Mouse (Mus musculus) myocyte (in vitro differentiated cells): ENCODE results near the gene Mpzl1. TPM values are rescaled to one million over a fixed set of nuclear protein-coding genes. Genes with fewer than 3 reads are reported as not detected.

Experiments
- H3K27me3 ChIP-seq: one replicate; pipeline ENCODE4 v1.6.1; 2011; ENCODE audit not compliant: control insufficient read depth, insufficient read depth, insufficient read length
- H3K36me3 ChIP-seq: one replicate; pipeline ENCODE4 v1.6.1; 2011; ENCODE audit not compliant: control insufficient read depth, insufficient read depth
- H3K4me2 ChIP-seq: one replicate; pipeline ENCODE4 v1.6.1; 2011; ENCODE audit warnings: low read depth, control low read depth
- H3K4me3 ChIP-seq: one replicate; pipeline ENCODE4 v1.5.1; 2011; ENCODE audit warnings: mild to moderate bottlenecking, control low read depth, moderate library complexity
- H3K79me2 ChIP-seq: one replicate; pipeline ENCODE4 v1.6.1; 2011; ENCODE audit not compliant: control insufficient read depth, insufficient read depth
- H3ac ChIP-seq: one replicate; pipeline ENCODE4 v1.6.1; 2011; ENCODE audit not compliant: control insufficient read depth, insufficient read length
- CEBPB ChIP-seq: IDR thresholded peaks from 2 replicates; pipeline ENCODE4 v1.6.1; 2011; ENCODE audit warnings: mild to moderate bottlenecking, moderate library complexity; ENCODE audit not compliant: poor library complexity, insufficient read depth, severe bottlenecking
- E2F4 ChIP-seq: IDR thresholded peaks from one replicate; pipeline ENCODE4 v1.6.1; 2011; ENCODE audit warnings: mild to moderate bottlenecking, control low read depth, moderate library complexity; ENCODE audit not compliant: insufficient read depth
- MAX ChIP-seq: IDR thresholded peaks from one replicate; pipeline ENCODE4 v1.6.1; 2011; ENCODE audit warnings: low read depth, mild to moderate bottlenecking, control low read depth
- MYOD1 ChIP-seq, 3 experiments: IDR thresholded peaks; one replicate each; pipeline ENCODE4 v1.6.1; 2011; ENCODE audit warnings: control low read depth in 2 of 3, low read depth in 2 of 3, mild to moderate bottlenecking in 2 of 3, moderate library complexity in 1 of 3; ENCODE audit not compliant: insufficient read length in 2 of 3, control insufficient read depth in 1 of 3
- MYOG ChIP-seq, 3 experiments: IDR thresholded peaks; one replicate each; pipeline ENCODE4 v1.6.1; 2011; ENCODE audit warnings: control low read depth in 2 of 3, low read depth in 2 of 3, mild to moderate bottlenecking in 2 of 3; ENCODE audit not compliant: insufficient read length in 2 of 3, control insufficient read depth in 1 of 3, insufficient read depth in 1 of 3
- POLR2A ChIP-seq: IDR thresholded peaks from one replicate; pipeline ENCODE4 v1.6.1; 2011; ENCODE audit warnings: low read depth, mild to moderate bottlenecking, control low read depth, moderate library complexity; ENCODE audit not compliant: insufficient read length
- POLR2AphosphoS2 ChIP-seq: IDR thresholded peaks from one replicate; pipeline ENCODE4 v1.6.1; 2011; ENCODE audit warnings: low read depth, control low read depth; ENCODE audit not compliant: insufficient read length
- REST ChIP-seq: IDR thresholded peaks from one replicate; pipeline ENCODE4 v1.6.1; 2011; ENCODE audit warnings: mild to moderate bottlenecking, control low read depth, moderate library complexity; ENCODE audit not compliant: insufficient read depth, insufficient read length
- SRF ChIP-seq: IDR thresholded peaks from one replicate; pipeline ENCODE4 v1.6.1; 2011; ENCODE audit warnings: low read depth; ENCODE audit not compliant: control insufficient read depth, insufficient read length
- TCF12 ChIP-seq: IDR thresholded peaks from one replicate; pipeline ENCODE4 v1.6.1; 2011; ENCODE audit warnings: mild to moderate bottlenecking, control low read depth; ENCODE audit not compliant: poor library complexity, insufficient read depth, severe bottlenecking
- TCF3 ChIP-seq: IDR thresholded peaks from one replicate; pipeline ENCODE4 v1.6.1; 2011; ENCODE audit warnings: low read depth, control low read depth; ENCODE audit not compliant: insufficient read length
- USF1 ChIP-seq: IDR thresholded peaks from one replicate; pipeline ENCODE4 v1.6.1; 2011; ENCODE audit warnings: low read depth, mild to moderate bottlenecking, control low read depth, moderate library complexity
- polyA plus RNA-seq: library from polyadenylated mRNA; unstranded; fragments of >200 nt; fragmentation: generic; extraction: Trizol; gene quantifications from one replicate; pipeline ENCODE4 v1.2.1, GENCODE M21; 2012; ENCODE audit warnings: missing spikeins

Mpzl1 gene
- polyA plus RNA-seq, 1 experiment: 11.8 TPM

DNA sequence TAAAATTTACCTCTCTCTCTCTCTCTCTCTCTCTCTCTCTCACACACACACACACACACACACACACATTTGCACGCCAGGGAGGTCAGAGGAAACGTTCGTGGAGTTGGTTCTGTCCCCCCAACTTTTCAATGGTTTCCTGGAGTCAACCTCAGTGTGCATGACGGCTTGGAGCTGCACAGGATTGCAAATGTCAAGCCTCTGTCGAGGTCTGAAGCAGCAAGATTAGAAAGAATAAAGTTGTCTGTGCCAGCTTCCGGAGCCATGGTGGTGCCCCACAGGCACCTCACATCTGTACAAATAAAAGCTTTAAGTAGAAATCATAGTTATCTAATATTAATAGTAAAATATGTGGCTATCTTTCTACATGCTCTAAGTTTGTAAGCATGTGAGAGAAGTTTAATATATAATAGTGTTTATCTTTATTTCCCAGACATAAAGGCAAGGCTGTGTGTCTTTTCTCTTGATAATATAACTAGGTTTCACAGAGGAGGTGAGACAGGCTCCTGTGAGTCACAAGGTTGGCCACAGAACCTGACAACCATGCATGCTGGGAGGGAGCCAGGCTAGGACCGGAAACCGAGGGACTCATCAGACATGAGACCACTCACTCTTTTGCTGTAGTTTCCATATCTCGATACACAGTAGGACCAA, 57.8 kb downstream of the Mpzl1 start:
- H3K4me3 ChIP-seq: no peak overlapping the region
- no peaks in the 10 kb centered on the region for H3K36me3 ChIP-seq
- no peak overlapping the region for H3ac ChIP-seq
- H3K27me3 ChIP-seq: no peaks in the 10 kb centered on the region
- no peaks in the 10 kb centered on the region for H3K79me2 ChIP-seq
- no peak overlapping the region for H3K4me2 ChIP-seq
- TF ChIP-seq E2F4: no peak
- TF ChIP-seq MAX: no peak
- TF ChIP-seq TCF3: no peak
- TF ChIP-seq USF1: no peak
- TF ChIP-seq MYOG (IDR thresholded peaks at IDR 0.05; ENCODE audit: control insufficient read depth in 1 of 3, insufficient read depth in 1 of 3, insufficient read length in 2 of 3, low read depth in 2 of 3): no peak
- TF ChIP-seq TCF12: no peak
- no peak for TF ChIP-seq MYOD1 (IDR thresholded peaks at IDR 0.05; ENCODE audit: control insufficient read depth in 1 of 3, insufficient read length in 2 of 3, low read depth in 2 of 3)
- no peak for TF ChIP-seq SRF
- TF ChIP-seq POLR2A: no peak
- no peak for TF ChIP-seq CEBPB
- no peak for TF ChIP-seq REST
- no peak for TF ChIP-seq POLR2AphosphoS2

- H3K4me2 ChIP-seq: no peak overlapping the region
- H3K79me2 ChIP-seq: no peaks in the 10 kb centered on the region
- H3K4me3 ChIP-seq: no peak overlapping the region
- H3ac ChIP-seq: no peak overlapping the region
- H3K27me3 ChIP-seq: no peaks in the 10 kb centered on the region
- TF ChIP-seq USF1 (no peak), E2F4 (no peak), POLR2A (no peak), POLR2AphosphoS2 (no peak), TCF12 (no peak), CEBPB (no peak), MYOD1 (IDR thresholded peaks at IDR 0.05; ENCODE audit: control insufficient read depth in 1 of 3, insufficient read length in 2 of 3, low read depth in 2 of 3) (no peak), MAX (no peak), SRF (no peak)
- H3K36me3 ChIP-seq: no peaks in the 10 kb centered on the region
These were observed 58.3 kb downstream of the Mpzl1 start for GRCm38 (mm10) chr1:165576005-165576404.

GRCm38 (mm10) chr1:165567466-165567865, 66.9 kb downstream of the Mpzl1 start:
- H3ac ChIP-seq: no peak overlapping the region
- no peak overlapping the region for H3K4me2 ChIP-seq
- H3K4me3 ChIP-seq: no peak overlapping the region
- no peaks in the 10 kb centered on the region for H3K79me2 ChIP-seq
- H3K36me3 ChIP-seq: no peaks in the 10 kb centered on the region
- TF ChIP-seq USF1 (no peak), MYOG (IDR thresholded peaks at IDR 0.05; ENCODE audit: control insufficient read depth in 1 of 3, insufficient read depth in 1 of 3, insufficient read length in 2 of 3, low read depth in 2 of 3) (no peak), TCF3 (no peak), CEBPB (no peak), E2F4 (no peak)
- H3K27me3 ChIP-seq: no peaks in the 10 kb centered on the region

DNA sequence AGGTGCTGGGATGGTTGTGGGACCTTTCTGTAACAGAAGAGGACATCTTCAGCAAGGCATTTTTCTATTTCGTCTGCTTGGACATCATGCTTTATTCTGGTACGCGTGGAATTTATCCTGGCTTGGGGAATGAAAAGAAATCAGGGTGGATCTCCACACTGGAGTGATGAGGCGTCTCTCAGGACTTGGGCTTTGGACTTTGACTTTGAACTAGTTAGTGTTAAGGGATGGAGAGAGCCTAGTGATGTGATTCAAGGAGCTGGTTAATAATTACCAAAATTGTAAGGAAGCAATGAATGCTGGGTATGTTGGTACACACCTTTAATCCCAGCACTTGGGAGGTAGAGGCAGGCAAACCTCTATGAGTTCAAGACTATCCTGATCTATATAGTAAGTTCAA, 69.1 kb downstream of the Mpzl1 start:
- no peak for TF ChIP-seq REST
- TF ChIP-seq MYOD1 (IDR thresholded peaks at IDR 0.05; ENCODE audit: control insufficient read depth in 1 of 3, insufficient read length in 2 of 3, low read depth in 2 of 3): no peak
- no peak for TF ChIP-seq MYOG (IDR thresholded peaks at IDR 0.05; ENCODE audit: control insufficient read depth in 1 of 3, insufficient read depth in 1 of 3, insufficient read length in 2 of 3, low read depth in 2 of 3)
- no peak for TF ChIP-seq USF1
- TF ChIP-seq MAX: no peak
- TF ChIP-seq SRF: no peak
- TF ChIP-seq TCF12: no peak
- TF ChIP-seq E2F4: no peak
- TF ChIP-seq CEBPB: no peak
- no peak for TF ChIP-seq TCF3
- no peak for TF ChIP-seq POLR2A
- no peak for TF ChIP-seq POLR2AphosphoS2
- Histone ChIP-seq H3K27me3 (no peaks in the 10 kb centered on the region), H3K4me2 (no peak overlapping the region), H3K36me3 (no peaks in the 10 kb centered on the region), H3K4me3 (no peak overlapping the region), H3ac (no peak overlapping the region), H3K79me2 (no peaks in the 10 kb centered on the region)

DNA sequence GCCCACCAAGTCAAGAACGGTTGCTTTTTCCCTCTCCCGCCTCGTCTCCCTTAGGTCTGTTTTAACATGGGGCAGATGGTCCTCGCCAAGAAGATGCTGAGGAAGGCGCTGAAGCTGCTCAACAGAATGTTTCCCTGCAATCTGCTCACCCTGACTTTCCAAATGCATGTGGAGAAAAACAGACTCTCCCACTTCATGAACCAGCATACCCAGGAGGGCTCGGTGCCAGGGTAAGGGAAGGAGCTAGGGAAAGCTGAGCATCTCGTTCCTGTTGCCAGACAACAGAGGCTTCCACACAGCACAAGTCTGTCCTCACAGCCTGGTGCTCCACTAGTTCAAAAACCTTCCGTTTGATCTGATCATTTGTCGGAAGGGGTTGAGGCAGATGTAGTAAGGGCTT, 75.3 kb downstream of the Mpzl1 start:
- H3K4me2 ChIP-seq: no peak overlapping the region
- H3K4me3 ChIP-seq: no peak overlapping the region
- H3K36me3 ChIP-seq: no peaks in the 10 kb centered on the region
- TF ChIP-seq TCF12 (no peak), POLR2A (no peak), REST (no peak), MYOG (IDR thresholded peaks at IDR 0.05; ENCODE audit: control insufficient read depth in 1 of 3, insufficient read depth in 1 of 3, insufficient read length in 2 of 3, low read depth in 2 of 3) (no peak), CEBPB (no peak), POLR2AphosphoS2 (no peak), SRF (no peak), USF1 (no peak), TCF3 (no peak), E2F4 (no peak)
- H3ac ChIP-seq: no peak overlapping the region
- H3K27me3 ChIP-seq: no peaks in the 10 kb centered on the region
- H3K79me2 ChIP-seq: no peaks in the 10 kb centered on the region
